18 mouse cellular contexts compared by ENCODE assay signal in the genomic region with DNA sequence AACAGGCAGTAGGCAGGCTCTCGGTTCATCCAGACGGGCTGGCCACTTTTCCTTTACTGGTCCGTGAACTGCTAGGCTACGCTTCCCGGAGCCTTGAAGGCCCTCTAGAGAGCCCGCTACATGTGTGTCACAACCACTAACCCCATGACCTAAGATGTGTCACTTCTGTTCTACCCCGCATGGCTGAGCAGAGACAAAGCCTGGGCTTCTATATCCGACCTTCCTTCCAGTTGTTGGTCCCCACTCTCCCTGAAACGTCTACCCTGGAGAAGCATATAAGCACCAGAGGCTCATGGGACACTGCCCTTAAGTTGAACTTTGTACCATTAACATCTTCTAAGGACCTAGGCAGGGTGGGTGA.
"Had no signal": no experiment of that assay in that cellular context is flagged by ENCODE, and none has a peak within 500 bp of the region (broad histone marks: within the 10 kb centered on the region; RNA-seq: fewer than 3 reads in every experiment).

No protein-coding gene starts in this region.

- H3K27me3 ChIP-seq: heart, embryonic 12.5 days; hindbrain, embryonic 13.5 days; hindbrain, embryonic 15.5 days; kidney, embryonic 15.5 days; limb, embryonic 13.5 days; limb, embryonic 15.5 days; liver, embryonic 12.5 days had no signal

- H3K4me1 ChIP-seq: heart, embryonic 12.5 days; hindbrain, embryonic 13.5 days; hindbrain, embryonic 15.5 days; liver, embryonic 12.5 days had no signal

- H3K9me3 ChIP-seq: heart, embryonic 10.5 days; heart, embryonic 12.5 days; hindbrain, embryonic 13.5 days; hindbrain, embryonic 15.5 days; kidney, embryonic 15.5 days; limb, embryonic 13.5 days; limb, embryonic 15.5 days; liver, embryonic 12.5 days had no signal

- DNase-seq: gastrocnemius, adult 2 months; gastrocnemius, postnatal 10 days; gastrocnemius, postnatal 25 days; kidney, postnatal 14 days; layer of hippocampus, adult 9-11 months; layer of hippocampus, postnatal 36 days; left cerebral cortex, postnatal 4 days had no signal

- H3K36me3 ChIP-seq: hindbrain, embryonic 13.5 days; hindbrain, embryonic 15.5 days; kidney, embryonic 15.5 days; limb, embryonic 13.5 days; limb, embryonic 15.5 days; liver, embryonic 12.5 days had no signal

- H3K4me2 ChIP-seq: heart, embryonic 12.5 days; hindbrain, embryonic 13.5 days; hindbrain, embryonic 15.5 days; kidney, embryonic 15.5 days; limb, embryonic 13.5 days; limb, embryonic 15.5 days; liver, embryonic 12.5 days had no signal

- H3K27ac ChIP-seq: gastrocnemius, adult 2 months; heart, embryonic 10.5 days; hindbrain, embryonic 13.5 days; hindbrain, embryonic 15.5 days; hindbrain, postnatal 0 days; kidney, postnatal 0 days; limb, embryonic 13.5 days; limb, embryonic 15.5 days; liver, embryonic 12.5 days had no signal

- ATAC-seq: hindbrain, postnatal 0 days; intestine, embryonic 16.5 days; liver, embryonic 12.5 days had no signal

- H3K9ac ChIP-seq: heart, embryonic 12.5 days; hindbrain, embryonic 13.5 days; hindbrain, embryonic 15.5 days; kidney, embryonic 15.5 days; limb, embryonic 13.5 days; limb, embryonic 15.5 days; liver, embryonic 12.5 days had no signal

- H3K4me3 ChIP-seq: gastrocnemius, adult 2 months; heart, embryonic 10.5 days; heart, embryonic 12.5 days; hindbrain, embryonic 13.5 days; hindbrain, embryonic 15.5 days; kidney, embryonic 15.5 days; limb, embryonic 13.5 days; limb, embryonic 15.5 days; liver, embryonic 12.5 days had no signal
